Mouse (Mus musculus) C2C12 (cell line): ENCODE measurements around the gene Fam210b.

Experiments
- CTCF ChIP-seq: IDR thresholded peaks from one replicate; pipeline ENCODE4 v1.5.1; 2011; ENCODE audit not compliant: control insufficient read depth, insufficient read depth, insufficient read length
- USF1 ChIP-seq: IDR thresholded peaks from one replicate; pipeline ENCODE4 v1.6.1; 2011; ENCODE audit warnings: low read depth, mild to moderate bottlenecking, control low read depth, moderate library complexity

DNA sequence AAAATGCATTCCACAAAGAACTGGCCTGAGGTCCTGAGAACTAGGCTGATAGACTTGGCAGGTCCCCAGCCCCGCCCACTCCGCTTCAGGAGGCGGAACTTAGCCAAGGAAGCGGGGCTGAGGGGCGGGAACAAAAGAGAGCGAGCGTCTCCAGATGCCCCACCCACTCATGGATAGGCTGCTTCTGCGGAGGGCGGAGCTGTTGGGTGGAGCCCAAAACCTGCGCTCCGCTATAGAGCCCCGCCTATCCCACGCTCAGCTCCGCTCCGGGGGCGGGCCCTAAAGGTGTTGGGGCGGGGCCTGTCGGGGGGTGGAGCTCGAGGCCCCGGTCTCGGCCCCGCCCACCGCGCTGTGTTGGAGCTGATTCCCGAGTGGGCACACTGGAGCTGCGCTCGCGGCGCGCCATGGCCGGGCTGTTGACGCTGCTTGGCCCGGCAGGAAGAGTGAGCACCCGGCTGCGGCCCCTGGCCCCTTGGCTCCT is at the start of gene Fam210b:
- TF ChIP-seq CTCF (no peak), USF1 (no peak)
